Mouse (Mus musculus): Measurements from ENCODE around the gene Zfp819. TPM values are rescaled to one million over a fixed set of nuclear protein-coding genes. Genes with fewer than 3 reads are reported as not detected.

The Zfp819 gene
- under 1 TPM in 1 of 2 experiments, not detected in 1; 0.26 TPM for total RNA-seq (2021)
- long read RNA-seq, experiment 1: 0 reads
- long read RNA-seq, experiment 2: 0 reads

DNA sequence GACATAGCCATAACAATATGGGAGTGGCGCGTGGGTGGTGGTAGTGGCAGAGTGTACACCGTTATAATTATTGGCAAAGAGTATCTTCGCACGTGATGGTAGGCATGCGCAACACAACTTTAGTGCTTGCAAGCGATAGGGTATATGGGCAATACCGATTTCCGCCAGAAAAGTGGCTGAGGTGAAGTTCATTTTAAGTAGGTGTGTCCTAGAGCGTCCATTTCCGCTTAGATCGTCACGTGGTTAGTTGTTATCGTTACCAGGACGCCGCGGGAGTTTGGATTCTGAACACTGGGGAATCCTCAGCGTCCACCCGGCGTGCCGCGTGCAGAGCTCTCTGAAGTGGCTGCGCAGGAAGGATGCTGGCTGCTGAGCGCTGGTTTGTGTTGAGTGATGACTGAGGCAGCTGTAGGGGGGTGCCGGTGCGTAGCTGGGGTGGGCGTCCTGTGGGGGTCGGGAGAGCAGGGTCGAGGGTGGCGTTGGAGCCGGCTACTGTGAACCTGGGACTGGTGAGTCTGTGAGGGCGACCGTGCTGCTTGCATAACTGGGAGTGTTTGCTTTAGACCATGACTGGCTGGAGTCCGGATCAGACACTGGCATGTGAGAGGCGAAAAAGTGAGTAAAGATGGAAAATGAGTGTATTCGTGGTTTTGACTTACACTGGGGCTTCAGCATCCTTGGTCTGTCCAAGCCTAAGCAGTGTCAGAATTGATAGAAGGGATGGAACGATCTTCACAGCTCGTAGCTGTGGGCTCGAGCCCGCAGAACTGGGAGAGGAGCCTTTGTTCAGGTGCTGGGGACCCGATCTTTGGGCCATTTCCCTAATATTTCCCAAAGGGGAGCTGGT, at the start of gene Zfp819:
Gene Zfp819 (plus strand): TSS at position 274 of the 847 bp plus-strand sequence.
- DNase-seq: peak; percentile 78 to 80

DNA sequence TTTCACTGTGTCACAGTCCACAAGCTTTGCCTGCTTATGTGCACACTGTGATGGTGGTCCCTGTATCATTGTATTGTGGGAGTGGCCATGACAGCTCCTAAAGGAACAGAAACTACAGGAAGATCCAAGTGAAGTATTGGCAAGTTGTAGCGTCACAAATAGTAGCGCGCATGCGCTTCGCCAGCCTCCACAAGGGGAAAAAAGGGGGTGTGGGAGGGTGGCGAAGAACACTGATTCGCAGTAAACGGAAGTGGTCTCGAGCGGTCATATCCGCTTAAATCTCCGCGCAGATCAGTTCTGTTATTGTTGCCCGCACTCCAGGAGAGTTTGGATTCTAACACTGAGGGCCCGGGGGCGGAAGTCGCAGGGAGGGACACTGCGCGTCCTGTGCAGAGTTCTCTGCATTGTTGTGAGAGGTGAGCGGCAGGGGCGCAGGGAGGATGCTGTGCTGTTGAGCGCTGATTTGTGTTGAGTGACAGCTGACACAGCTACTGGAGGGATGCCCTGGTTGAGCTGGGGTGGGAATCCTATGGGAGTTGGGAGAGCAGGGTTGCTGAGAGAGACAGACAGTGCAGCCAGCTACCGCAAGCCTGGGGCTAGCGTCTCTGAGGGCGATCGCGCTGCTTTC, 44.8 kb upstream of the Zfp819 start, which contains the start of gene Zfp658:
Gene Zfp658 (plus strand): TSS at position 251 of the 628 bp plus-strand sequence.
- DNase-seq: peak; percentile 89

DNA sequence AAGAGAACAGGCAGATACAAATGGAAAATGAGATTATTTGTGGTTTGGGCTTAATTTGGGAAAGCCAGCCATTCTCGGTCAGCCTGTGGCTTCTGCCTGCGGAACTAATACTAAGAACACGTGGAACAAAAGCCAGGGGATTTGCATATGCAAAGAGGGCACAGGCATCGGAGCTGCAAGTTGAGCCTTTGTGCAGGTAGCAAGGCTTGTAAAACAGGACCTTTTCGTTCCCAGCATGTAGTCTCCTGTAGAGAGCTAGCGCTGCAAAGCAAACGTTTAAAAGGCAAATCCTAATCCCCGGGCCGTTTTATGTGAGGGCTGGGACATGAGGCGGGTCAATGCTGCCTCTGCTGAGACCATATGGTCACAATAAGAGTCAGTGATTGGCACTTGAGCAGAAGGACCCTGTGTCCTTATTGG, 44.3 kb upstream of the Zfp819 start:
- DNase-seq: peak in 1 of 2 experiments; percentile 11

GRCm38 (mm10) chr7:43563300-43563699, 43.7 kb upstream of the Zfp819 start:
- no peak for DNase-seq

DNA sequence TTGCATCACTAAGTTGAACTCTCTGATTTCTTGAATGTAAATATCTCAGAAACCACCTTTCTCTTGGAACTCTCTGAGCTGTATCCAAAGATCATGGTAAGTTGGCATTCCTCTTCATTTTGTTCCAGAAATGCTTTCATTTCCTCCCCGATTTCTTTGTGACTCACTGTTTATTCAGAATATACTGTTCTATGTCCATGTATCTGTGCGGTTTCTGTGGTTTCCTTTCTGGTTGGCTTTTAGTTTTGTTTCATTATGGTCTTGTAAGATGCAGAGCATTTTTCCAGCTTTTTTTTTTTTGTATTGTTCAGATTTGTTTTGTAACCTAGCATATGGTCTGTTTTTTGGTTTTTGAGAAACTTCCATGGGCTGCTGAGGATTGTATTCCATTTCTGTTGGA, 35.8 kb upstream of the Zfp819 start:
- DNase-seq: no peak

DNA sequence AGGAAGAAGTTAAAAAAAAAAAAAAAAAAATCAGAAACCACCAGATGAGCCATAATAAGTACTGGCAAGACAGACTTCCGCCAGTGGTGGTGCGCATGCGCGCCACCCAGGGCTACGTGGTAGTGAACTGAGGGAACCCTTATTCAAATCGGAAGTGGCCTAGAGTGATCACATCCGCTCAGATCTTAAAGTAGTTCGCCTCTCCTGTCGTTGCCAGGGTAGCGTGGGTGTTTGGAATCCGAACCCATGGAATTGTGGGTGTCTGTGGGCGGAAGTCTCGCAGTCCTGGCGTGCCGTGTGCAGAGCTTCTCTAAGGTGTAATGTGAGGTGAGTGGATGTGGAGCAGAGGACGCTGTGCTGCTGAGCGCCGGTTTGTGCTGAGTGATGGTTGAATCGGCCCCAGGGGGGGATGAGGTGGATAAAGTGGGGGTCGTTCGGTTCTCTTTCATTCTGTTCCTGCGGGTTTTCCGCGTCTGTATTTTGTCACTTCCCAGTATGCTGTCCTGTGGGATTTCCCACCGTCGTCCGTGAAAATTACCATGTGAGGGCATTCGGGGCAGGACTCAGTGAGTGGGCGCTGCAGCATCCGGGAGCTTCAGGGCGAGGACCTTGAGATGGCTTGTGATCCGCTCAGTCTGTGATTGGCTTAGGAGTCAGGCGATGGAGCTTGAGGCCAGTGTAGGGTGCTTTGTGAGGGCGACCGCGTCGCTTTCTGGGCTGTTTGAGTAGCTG, 27.4 kb upstream of the Zfp819 start, which contains the start of gene Zfp719:
Gene Zfp719 (plus strand): TSS at position 171 of the 732 bp plus-strand sequence.
- DNase-seq: peak; percentile 94 to 95

GRCm38 (mm10) chr7:43580526-43580925, 26.4 kb upstream of the Zfp819 start:
- DNase-seq: no peak

DNA sequence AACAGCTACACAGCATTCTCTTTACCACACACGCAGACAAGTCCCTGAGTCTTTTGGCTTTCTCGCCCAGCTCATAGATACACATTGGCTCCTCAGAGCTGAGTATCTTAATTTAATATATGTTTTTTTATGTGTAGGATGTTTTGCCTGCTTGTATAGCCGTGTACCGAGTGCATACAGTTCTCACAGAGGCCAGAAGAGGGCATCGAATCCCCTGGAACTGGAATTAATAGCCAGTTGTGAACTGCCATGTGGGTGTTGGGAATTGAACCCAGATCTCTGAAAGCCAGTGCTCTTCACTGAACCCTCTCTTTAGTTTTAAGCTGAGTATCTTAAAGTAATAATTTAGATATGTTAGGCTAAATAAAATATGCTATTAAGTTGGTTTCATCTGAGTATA, 22.2 kb upstream of the Zfp819 start:
- no peak for DNase-seq

DNA sequence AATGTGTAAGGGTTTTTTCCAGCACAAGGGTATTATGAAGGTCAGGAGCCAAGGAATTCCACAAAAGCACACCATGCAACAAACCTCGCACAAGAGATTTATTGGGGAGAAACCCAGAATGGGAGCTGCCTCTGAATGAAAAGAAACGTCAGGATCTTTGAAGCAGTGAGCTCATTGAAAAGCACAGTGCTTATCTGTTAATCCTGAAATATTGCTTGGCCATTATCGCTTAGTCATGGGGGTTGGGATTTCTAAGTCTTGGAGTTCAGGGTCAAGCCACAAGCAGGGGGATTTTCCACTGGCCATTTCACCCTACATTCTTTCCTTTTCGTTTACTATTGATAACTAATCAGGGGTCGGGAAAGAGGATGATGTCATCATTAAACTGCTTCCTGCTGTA, 5.1 kb upstream of the Zfp819 start:
- DNase-seq: peak in 1 of 2 experiments; percentile 16

DNA sequence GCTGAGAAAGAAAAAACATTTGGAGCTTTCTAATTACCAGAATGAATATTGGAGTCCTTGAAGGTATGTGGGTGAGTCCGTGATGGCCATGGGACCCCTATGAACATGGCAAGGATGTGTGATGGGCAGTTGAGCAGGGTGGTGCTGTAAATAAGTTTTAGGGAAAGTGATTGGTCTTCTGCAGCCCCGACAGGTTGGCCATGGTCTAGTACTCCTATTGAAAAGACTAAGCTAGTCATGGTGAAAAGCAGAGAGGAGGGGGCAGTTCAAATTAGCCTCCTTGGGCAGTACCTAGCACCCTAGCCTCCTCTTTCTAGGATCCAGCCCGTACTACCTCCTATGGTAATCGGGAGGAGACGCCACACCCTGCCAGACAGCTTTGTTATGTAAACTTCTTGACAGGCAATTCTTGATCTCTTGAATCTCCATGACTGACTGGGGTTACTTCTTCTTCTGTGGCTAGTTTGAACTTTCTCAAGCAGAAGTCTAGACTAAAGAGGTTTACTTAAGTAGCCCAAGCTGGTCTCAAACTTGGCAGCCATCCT, 846 bp downstream of the Zfp819 start:
- DNase-seq: no peak

GRCm38 (mm10) chr7:43608316-43608824, 1.4 kb downstream of the Zfp819 start:
- no peak for DNase-seq

- no peak for DNase-seq
These were observed 7.0 kb downstream of the Zfp819 start for GRCm38 (mm10) chr7:43613816-43614551.

DNA sequence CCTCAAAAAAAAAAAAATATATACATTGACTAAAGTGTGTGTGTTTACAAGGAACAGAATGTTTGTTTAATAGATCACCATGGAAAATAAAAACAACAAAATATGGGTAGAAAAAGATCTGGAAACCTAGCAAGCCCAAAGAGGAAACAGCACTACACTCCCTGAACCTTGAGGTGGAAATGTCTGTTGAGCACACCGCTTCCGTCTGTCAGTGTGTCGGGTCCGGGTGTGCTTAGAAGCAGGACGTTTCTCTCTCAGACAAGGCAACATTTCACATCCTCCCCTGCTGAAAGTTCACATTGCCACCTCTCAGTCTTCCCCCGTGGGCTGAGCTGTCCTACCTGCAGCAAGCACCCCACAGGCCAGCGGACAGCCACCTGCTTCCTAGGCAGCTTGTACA, 16.0 kb downstream of the Zfp819 start:
- no peak for DNase-seq

DNA sequence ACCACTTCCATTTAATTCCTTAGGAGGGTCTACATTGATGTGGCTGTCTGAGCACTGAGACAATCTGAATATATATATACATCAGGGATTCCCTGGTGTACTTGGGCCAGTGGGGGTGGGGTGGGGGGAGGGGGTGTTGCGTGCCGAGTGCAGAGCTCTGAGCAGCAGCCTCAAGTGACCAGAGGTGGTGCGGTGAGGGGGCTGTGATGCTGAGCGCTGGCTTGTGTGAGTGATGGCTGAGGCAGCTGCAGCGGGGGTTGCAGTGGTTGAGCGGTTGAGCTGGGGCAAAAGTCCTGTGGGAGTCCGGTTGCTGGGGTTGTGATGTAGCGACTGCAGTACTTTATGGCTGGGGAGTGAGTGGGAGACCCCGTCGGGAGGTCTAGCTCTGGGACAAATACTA, 16.9 kb downstream of the Zfp819 start:
- DNase-seq: no peak

- no peak for DNase-seq
These were observed 18.1 kb downstream of the Zfp819 start for GRCm38 (mm10) chr7:43625065-43625464.

GRCm38 (mm10) chr7:43625794-43626422, 18.9 kb downstream of the Zfp819 start:
- no peak for DNase-seq

GRCm38 (mm10) chr7:43633940-43634339, 27.0 kb downstream of the Zfp819 start:
- no peak for DNase-seq

DNA sequence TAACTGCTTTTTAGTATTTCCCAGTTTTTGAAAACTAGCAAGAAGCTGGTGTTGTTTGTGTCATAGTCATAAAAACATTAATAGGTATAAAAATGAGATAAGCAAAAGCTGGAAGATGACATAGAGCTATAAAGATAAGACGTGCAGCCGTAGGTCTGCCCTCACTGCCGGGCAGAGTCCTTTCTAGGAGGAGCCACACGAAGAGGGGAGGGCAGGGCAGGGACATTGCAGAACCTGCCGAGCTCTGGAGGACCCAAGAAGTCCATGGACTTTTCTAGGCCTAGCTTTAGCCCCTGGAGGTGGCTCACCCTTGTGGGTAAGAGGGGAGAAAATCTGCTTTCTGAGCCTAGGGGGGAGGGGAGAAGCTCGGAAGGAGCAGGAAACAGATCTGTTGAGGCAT, 27.5 kb downstream of the Zfp819 start, which contains the start of gene Ceacam18:
Gene Ceacam18 (plus strand): TSS at position 208 of the 400 bp plus-strand sequence.
- no peak for DNase-seq

GRCm38 (mm10) chr7:43636194-43636593, 29.2 kb downstream of the Zfp819 start:
- DNase-seq: no peak

DNA sequence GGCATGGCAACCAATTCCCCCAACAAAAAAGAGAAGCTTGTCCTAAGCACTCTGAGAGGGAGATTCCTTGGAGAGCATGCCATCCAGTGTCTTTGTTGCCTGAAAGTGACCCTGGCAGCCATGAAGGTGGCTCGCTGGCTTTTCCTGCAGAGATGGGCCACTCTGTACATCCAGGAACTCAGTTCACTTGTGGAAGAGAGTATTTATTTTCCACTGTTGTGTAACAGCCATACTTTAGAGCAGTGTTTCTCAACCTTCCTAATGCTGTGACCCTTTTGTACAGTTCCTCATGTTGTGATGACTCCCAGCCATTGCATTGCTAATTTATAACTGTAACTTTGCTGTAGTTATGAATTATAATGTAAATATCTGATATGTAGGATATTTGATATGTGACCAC, 30.1 kb downstream of the Zfp819 start:
- no peak for DNase-seq

DNA sequence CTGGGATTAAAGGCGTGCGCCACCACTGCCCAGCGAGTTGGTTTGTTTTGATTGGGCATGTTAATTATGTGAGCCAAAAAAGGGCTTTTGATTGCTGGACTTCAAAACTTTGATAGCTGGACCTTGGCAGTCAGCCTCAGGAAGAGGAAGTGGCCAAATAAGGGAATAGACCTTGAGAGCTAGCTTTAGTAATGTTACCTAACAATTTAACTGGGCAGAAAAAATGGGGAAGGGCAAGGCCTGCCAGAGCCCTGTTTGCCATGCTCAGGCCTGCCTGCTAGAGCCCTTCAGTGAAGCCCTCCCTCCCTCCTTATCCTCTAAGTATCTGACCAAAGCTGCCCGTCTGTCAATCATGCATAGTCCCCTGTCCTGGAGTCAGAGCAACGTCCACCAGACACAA, 35.6 kb downstream of the Zfp819 start:
- DNase-seq: peak; percentile 64 to 70
